Mouse (Mus musculus) brain, embryonic 14.5 days (tissue): Measurements from ENCODE around the gene A430078G23Rik. TPM values are rescaled to one million over a fixed set of nuclear protein-coding genes. Genes with fewer than 3 reads are reported as not detected.
A peak's percentile ranks its signal among the peaks of the same experiment; 100 is the strongest.

ENCODE experiments used
- DNase-seq: peaks from one replicate; pipeline ENCODE4 v3.0.0-alpha.2; 2011; ENCODE audit warnings: low read depth
- CTCF ChIP-seq: fragments of 200-500 bp; IDR thresholded peaks from 2 replicates; pipeline ENCODE4 v1.5.1; 2012; ENCODE audit warnings: inconsistent platforms, mild to moderate bottlenecking, moderate library complexity, borderline replicate concordance; ENCODE audit not compliant: insufficient read depth, insufficient read length; ENCODE audit errors: extremely low read depth
- POLR2A ChIP-seq: fragments of 200-500 bp; IDR thresholded peaks from 2 replicates; pipeline ENCODE4 v1.6.1; 2012; ENCODE audit warnings: mild to moderate bottlenecking, inconsistent platforms, borderline replicate concordance; ENCODE audit not compliant: poor library complexity, insufficient read depth, insufficient read length, severe bottlenecking; ENCODE audit errors: extremely low read depth
- polyA plus RNA-seq: library from polyadenylated mRNA; depleted of rRNA; stranded (reverse); fragments of >200 nt; gene quantifications from 2 replicates; pipeline ENCODE4 v1.2.3, GENCODE M21; 2012; rRNA removed

The A430078G23Rik gene
- polyA plus RNA-seq, 1 experiment = 0.07 TPM

GRCm38 (mm10) chr8:3417455-3417854 is 64.2 kb downstream of the A430078G23Rik start:
- TF ChIP-seq POLR2A = no peak
- no peak for TF ChIP-seq CTCF
- DNase-seq = peak; percentile 77

GRCm38 (mm10) chr8:3418101-3418500 is 64.9 kb downstream of the A430078G23Rik start:
- TF ChIP-seq POLR2A (no peak), CTCF (no peak)
- no peak for DNase-seq

- TF ChIP-seq POLR2A (no peak), CTCF (no peak)
- DNase-seq = no peak
Observed at GRCm38 (mm10) chr8:3420105-3420706, 67.0 kb downstream of the A430078G23Rik start.

- no peak for DNase-seq
- TF ChIP-seq POLR2A = no peak
- no peak for TF ChIP-seq CTCF
Observed at GRCm38 (mm10) chr8:3421507-3421906, 68.3 kb downstream of the A430078G23Rik start.

GRCm38 (mm10) chr8:3425217-3425616 is 72.0 kb downstream of the A430078G23Rik start:
- DNase-seq = no peak
- TF ChIP-seq POLR2A (no peak), CTCF (no peak)

- TF ChIP-seq CTCF (no peak), POLR2A (no peak)
- no peak for DNase-seq
Observed at GRCm38 (mm10) chr8:3426211-3426610, 73.0 kb downstream of the A430078G23Rik start.

GRCm38 (mm10) chr8:3428426-3428825 is 75.2 kb downstream of the A430078G23Rik start:
- no peak for TF ChIP-seq CTCF
- no peak for TF ChIP-seq POLR2A
- DNase-seq = no peak

GRCm38 (mm10) chr8:3429966-3430365 is 76.8 kb downstream of the A430078G23Rik start:
- no peak for DNase-seq
- TF ChIP-seq CTCF = no peak
- no peak for TF ChIP-seq POLR2A

- no peak for DNase-seq
- no peak for TF ChIP-seq CTCF
Observed at GRCm38 (mm10) chr8:3431113-3431512, 77.9 kb downstream of the A430078G23Rik start.

GRCm38 (mm10) chr8:3436492-3436891 is 83.3 kb downstream of the A430078G23Rik start:
- TF ChIP-seq CTCF (no peak), POLR2A (no peak)
- DNase-seq = no peak

- TF ChIP-seq CTCF (peak; percentile 48), POLR2A (no peak)
- DNase-seq = no peak
Observed at GRCm38 (mm10) chr8:3439510-3439909, 86.3 kb downstream of the A430078G23Rik start.

Other genes with a start within 250 kb of the A430078G23Rik start
- 16.8 and 25.1 TPM in 2 replicates for gene Insr, start 73.8 kb upstream of the A430078G23Rik start, polyA plus RNA-seq
- 32.1 and 37.0 TPM in 2 replicates for gene Arhgef18, start 39.6 kb downstream of the A430078G23Rik start, polyA plus RNA-seq
- 4.3 and 4.9 TPM in 2 replicates for gene Pex11g, start 114.3 kb downstream of the A430078G23Rik start, polyA plus RNA-seq
- gene Tex45, start 117.4 kb downstream of the A430078G23Rik start, polyA plus RNA-seq = 0.37 and 0.49 TPM in 2 replicates
- gene Zfp358, start 139.7 kb downstream of the A430078G23Rik start, polyA plus RNA-seq = 154 and 176 TPM in 2 replicates
- 230 and 313 TPM in 2 replicates for gene Mcoln1, start 147.0 kb downstream of the A430078G23Rik start, polyA plus RNA-seq
- gene Pnpla6, start 162.0 kb downstream of the A430078G23Rik start, polyA plus RNA-seq = 46.2 and 54.9 TPM in 2 replicates
- 0.72 and 1.1 TPM in 2 replicates for gene C330021F23Rik, start 214.6 kb downstream of the A430078G23Rik start, polyA plus RNA-seq
- 58.4 and 86.3 TPM in 2 replicates for gene Camsap3, start 233.9 kb downstream of the A430078G23Rik start, polyA plus RNA-seq